Mouse (Mus musculus) embryo, embryonic 10.5 days (tissue): ENCODE data around the gene Grhpr.
"Not testable (repeated sequence)": the region's sequence is repeated elsewhere in the genome, so short reads cannot be mapped to it uniquely, and the experiment has no call there.

ENCODE experiments used
- DNase-seq: peaks from one replicate; pipeline ENCODE4 v3.0.0-alpha.2; 2015; ENCODE audit warnings: low spot score

Gene Grhpr

GRCm38 (mm10) chr4:44981280-44981973, at the start of gene Grhpr:
Gene Grhpr, plus strand, starts transcription at chr4:44981395.
- DNase-seq: peak; percentile 88

GRCm38 (mm10) chr4:44931732-44932131, 49.5 kb upstream of the Grhpr start:
- DNase-seq: no peak

GRCm38 (mm10) chr4:44938359-44939340, 42.5 kb upstream of the Grhpr start:
- no peak for DNase-seq

GRCm38 (mm10) chr4:44939576-44940249, 41.5 kb upstream of the Grhpr start:
- DNase-seq: no peak

- DNase-seq: no peak
Measured at GRCm38 (mm10) chr4:44940286-44940685, 40.9 kb upstream of the Grhpr start.

- no peak for DNase-seq
Measured at GRCm38 (mm10) chr4:44942237-44942636, 39.0 kb upstream of the Grhpr start.

GRCm38 (mm10) chr4:44943480-44943879, 37.7 kb upstream of the Grhpr start:
- DNase-seq: no peak

- DNase-seq: no peak
Measured at GRCm38 (mm10) chr4:44944426-44945075, 36.6 kb upstream of the Grhpr start.

GRCm38 (mm10) chr4:44946126-44946525, 35.1 kb upstream of the Grhpr start:
- not testable (repeated sequence) for DNase-seq

- DNase-seq: no peak
Measured at GRCm38 (mm10) chr4:44947464-44947863, 33.7 kb upstream of the Grhpr start.

GRCm38 (mm10) chr4:44948314-44948713, 32.9 kb upstream of the Grhpr start:
- no peak for DNase-seq

- peak; percentile 23 for DNase-seq
Measured at GRCm38 (mm10) chr4:44953041-44953440, 28.2 kb upstream of the Grhpr start.

- DNase-seq: no peak
Measured at GRCm38 (mm10) chr4:44958776-44959175, 22.4 kb upstream of the Grhpr start.

- DNase-seq: no peak
Measured at GRCm38 (mm10) chr4:44959220-44959619, 22.0 kb upstream of the Grhpr start.

- DNase-seq: no peak
Measured at GRCm38 (mm10) chr4:44963156-44963555, 18.0 kb upstream of the Grhpr start.

GRCm38 (mm10) chr4:44965175-44965574, 16.0 kb upstream of the Grhpr start:
- DNase-seq: no peak

- DNase-seq: no peak
Measured at GRCm38 (mm10) chr4:44965736-44966135, 15.5 kb upstream of the Grhpr start.

GRCm38 (mm10) chr4:44967402-44967801, 13.8 kb upstream of the Grhpr start:
- no peak for DNase-seq

- DNase-seq: no peak
Measured at GRCm38 (mm10) chr4:44970056-44970455, 11.1 kb upstream of the Grhpr start.

- DNase-seq: peak; percentile 90
Measured at GRCm38 (mm10) chr4:44970612-44971110, 10.5 kb upstream of the Grhpr start.

- peak; percentile 94 for DNase-seq
Measured at GRCm38 (mm10) chr4:44973450-44973849, 7.7 kb upstream of the Grhpr start.

GRCm38 (mm10) chr4:44973871-44974270, 7.3 kb upstream of the Grhpr start:
- no peak for DNase-seq
